Mouse (Mus musculus) embryo, embryonic 11.5 days (tissue): ENCODE measurements around the gene Uqcr10.

Experiments
- DNase-seq: peaks from one replicate; pipeline ENCODE4 v3.0.0-alpha.2; 2012; ENCODE audit warnings: low read depth, low spot score

Gene Uqcr10

DNA sequence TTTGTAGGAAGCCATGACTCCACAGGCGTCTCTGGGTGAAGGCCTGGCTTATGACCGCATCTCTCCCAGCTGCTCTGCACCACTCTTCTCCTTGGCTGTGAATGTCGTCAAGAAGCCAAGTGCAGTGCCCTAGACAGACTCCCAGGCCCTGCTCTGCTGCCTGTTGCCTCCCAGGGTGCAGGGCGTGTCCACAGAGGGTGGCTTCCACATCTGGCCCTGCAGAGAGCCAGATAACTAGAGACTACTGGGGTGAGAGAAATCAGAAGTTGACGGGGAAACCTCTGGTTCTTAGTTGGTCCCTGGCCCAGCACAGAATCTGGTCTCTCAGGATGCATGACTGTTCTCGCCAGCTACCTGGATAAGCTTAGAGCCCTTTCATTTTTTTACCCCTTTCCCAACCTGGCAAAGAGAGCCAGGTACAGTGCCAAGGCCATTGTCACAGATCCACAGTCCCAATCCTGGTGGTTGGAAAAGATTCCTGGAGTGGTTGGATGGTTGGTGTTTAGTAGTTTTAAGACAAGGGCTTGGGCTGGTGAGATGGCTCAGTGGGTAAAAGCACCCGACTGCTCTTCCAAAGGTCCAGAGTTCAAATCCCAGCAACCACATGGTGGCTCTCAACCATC lies 26.8 kb downstream of the Uqcr10 start:
- no peak for DNase-seq

GRCm38 (mm10) chr11:4675693-4676092 lies 28.4 kb downstream of the Uqcr10 start:
- DNase-seq: no peak

GRCm38 (mm10) chr11:4675126-4675562 lies 29.0 kb downstream of the Uqcr10 start:
- DNase-seq: no peak

GRCm38 (mm10) chr11:4674593-4674992 lies 29.5 kb downstream of the Uqcr10 start:
- no peak for DNase-seq

DNA sequence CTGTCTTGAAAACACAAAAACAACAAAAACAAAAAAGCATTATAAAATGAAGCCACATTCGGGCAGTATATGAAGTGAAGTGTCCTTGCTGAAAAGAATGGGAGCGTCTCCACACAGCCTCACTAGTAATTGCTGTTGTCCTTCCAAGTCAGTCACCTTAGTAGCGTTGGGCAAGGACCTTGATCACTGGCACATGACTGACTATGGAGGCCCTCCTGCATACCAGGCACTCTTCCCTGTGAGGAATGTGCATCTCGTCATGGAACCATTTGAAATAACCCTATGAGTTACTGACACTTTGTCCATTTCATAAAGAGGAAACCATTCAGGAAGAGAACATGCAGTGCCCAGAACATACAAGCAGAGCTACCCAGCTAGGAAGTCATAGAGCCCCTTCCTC lies 32.4 kb downstream of the Uqcr10 start:
- DNase-seq: no peak

DNA sequence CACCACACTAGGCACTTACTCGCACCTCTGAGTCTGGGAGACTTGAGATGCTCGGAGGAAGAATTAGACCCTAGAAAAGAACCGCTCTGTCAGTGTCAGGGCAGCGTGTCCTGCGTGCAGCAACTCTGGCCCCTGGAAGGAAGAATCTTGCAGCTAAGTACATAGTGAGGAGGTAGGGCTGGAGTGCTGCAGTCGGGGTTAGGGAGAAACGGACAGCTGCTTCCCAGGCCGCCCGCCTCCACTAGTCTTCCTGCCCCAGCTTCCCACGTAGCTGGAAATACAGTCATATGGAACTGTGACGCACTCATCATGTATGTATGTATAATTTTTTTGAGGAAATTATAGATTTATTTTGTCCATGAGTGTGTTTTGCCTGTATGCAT lies 41.7 kb downstream of the Uqcr10 start:
- DNase-seq: no peak

- DNase-seq: no peak
These were observed 42.2 kb downstream of the Uqcr10 start for GRCm38 (mm10) chr11:4661871-4662495.

DNA sequence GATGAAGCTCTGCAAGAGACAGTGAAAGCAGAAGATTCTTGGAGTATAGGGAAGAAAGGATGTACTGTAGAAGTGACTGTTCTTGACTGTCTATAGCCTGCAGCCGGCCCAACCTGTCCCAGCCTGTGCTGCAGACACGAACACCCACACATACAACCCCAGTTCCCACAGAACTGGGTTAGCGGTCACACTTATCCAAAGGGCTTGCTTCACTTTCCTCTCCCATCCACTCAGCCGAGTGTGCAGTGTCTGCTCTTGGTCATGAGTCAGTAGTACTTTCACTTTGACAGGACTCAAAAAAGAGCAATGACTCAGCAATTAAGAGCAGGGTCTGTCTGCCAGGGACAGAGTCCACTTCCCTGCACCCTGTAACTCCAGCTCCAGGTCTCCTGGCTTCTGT lies 42.8 kb downstream of the Uqcr10 start:
- no peak for DNase-seq

GRCm38 (mm10) chr11:4660309-4661025 lies 43.7 kb downstream of the Uqcr10 start:
- DNase-seq: no peak

DNA sequence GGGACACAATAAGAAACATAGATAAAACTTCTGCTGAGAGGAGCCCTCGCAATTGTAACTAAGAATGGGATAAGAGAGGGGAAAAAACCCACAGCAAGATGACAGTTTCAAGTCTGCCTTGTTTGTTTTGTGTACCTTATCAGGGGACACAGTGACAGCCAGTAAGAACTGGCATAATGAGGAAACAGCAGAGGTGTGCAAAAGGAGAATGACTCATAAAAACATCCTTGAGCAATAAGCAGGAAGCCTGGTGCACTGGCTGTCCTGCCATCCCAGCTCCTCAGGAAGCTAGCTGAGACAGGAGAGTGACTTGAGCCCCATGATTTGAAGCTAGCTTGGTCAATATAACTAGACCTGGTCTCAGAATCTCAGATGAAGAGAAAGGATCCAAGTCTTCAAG lies 44.3 kb downstream of the Uqcr10 start:
- no peak for DNase-seq
